Comparison of ENCODE assay signal across 18 mouse cellular contexts in the genomic region with DNA sequence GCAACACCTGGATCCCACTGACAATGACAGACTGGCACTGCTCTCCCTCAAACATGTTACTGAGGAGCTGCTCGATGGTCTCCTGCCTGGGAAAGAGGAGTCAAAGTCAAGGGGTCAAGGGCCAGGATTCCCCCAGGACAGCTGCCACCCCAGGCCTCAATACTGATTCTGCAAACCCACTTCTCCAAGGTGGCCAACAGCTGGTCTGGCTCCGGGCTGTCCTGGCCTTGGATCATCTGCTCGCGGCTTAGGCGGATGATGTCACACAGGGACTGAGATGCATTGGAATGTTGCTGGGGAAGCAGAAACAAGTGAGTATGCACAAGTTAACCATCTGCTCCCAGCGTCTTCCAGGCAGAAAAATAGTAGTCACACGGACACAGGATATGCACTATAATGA. TPM values are rescaled to one million over a fixed set of nuclear protein-coding genes. Genes with fewer than 3 reads are reported as not detected.
DNase-seq lines count a peak whose midpoint lies in the region; TF ChIP-seq lines count a peak whose summit lies in the region.
"Had no signal": no experiment of that assay in that cellular context is flagged by ENCODE, and none has a peak within 500 bp of the region (broad histone marks: within the 10 kb centered on the region; RNA-seq: fewer than 3 reads in every experiment).

No protein-coding gene starts in this region.

- H3K36me3 ChIP-seq in C2C12 (ENCODE audit: control insufficient read depth, insufficient read depth) (peaks cover 22% of the 10 kb centered on the region), myocyte (ENCODE audit: control insufficient read depth, insufficient read depth) (peaks cover 31% of the 10 kb centered on the region)

- H3K27ac ChIP-seq in layer of hippocampus, adult 2 months = peak overlapping the region; percentile 72; the same call in 1 of the 2 replicates
- H3K27ac ChIP-seq: embryonic facial prominence, embryonic 12.5 days; forebrain, embryonic 12.5 days; heart, adult 2 months; hindbrain, embryonic 15.5 days had no signal

- no peak for TF ChIP-seq POLR2A in myocyte (IDR thresholded peaks at IDR 0.05; ENCODE audit: insufficient read length, low read depth)

- DNase-seq in adrenal gland, postnatal 36 days = peak; percentile 46 to 48
- DNase-seq in adrenal gland, adult 18-20 months (ENCODE audit: low spot score in 2 of 2) = no peak
- DNase-seq in layer of hippocampus, adult 2 months (ENCODE audit: low spot score in 2 of 2) = peak in 1 of 2 experiments; percentile 8
- no peak for DNase-seq in layer of hippocampus, adult 11-12 months (ENCODE audit: low spot score)
- DNase-seq: cerebellum, adult 11-12 months; cerebellum, adult 9-10 months; cerebellum, postnatal 25 days; gastrocnemius, postnatal 14 days; heart, adult 2 months; heart, postnatal 36 days had no signal

- H3K79me3 ChIP-seq in C2C12 (ENCODE audit: low read depth) = peaks cover 4% of the 10 kb centered on the region

- H3K79me2 ChIP-seq in C2C12 (ENCODE audit: control insufficient read depth, insufficient read depth) (peaks cover 6% of the 10 kb centered on the region), myocyte (ENCODE audit: control insufficient read depth, insufficient read depth) (no peaks in the 10 kb centered on the region)

- H3K27me3 ChIP-seq in C2C12 (ENCODE audit: control insufficient read depth, insufficient read depth, insufficient read length) (no peaks in the 10 kb centered on the region), myocyte (ENCODE audit: control insufficient read depth, insufficient read depth, insufficient read length) (no peaks in the 10 kb centered on the region)
- H3K27me3 ChIP-seq: embryonic facial prominence, embryonic 12.5 days; forebrain, embryonic 12.5 days; heart, embryonic 12.5 days; hindbrain, embryonic 15.5 days had no signal

- H3K4me2 ChIP-seq in myocyte (ENCODE audit: low read depth) = no peak overlapping the region
- H3K4me2 ChIP-seq: embryonic facial prominence, embryonic 12.5 days; forebrain, embryonic 12.5 days; heart, embryonic 12.5 days; hindbrain, embryonic 15.5 days had no signal

- TF ChIP-seq CTCF in layer of hippocampus, adult 2 months (conservative IDR thresholded peaks at IDR 0.05) = no peak
- no peak for TF ChIP-seq CTCF in C2C12 (IDR thresholded peaks at IDR 0.05; ENCODE audit: control insufficient read depth, insufficient read depth, insufficient read length)

- no peak overlapping the region for H3K4me3 ChIP-seq in layer of hippocampus, adult 2 months
- H3K4me3 ChIP-seq in C2C12 (ENCODE audit: insufficient read depth, poor library complexity, severe bottlenecking) (no peak overlapping the region), myocyte (no peak overlapping the region)
- H3K4me3 ChIP-seq: embryonic facial prominence, embryonic 12.5 days; forebrain, embryonic 12.5 days; heart, adult 2 months; heart, embryonic 12.5 days; hindbrain, embryonic 15.5 days had no signal

- no peak overlapping the region for H3ac ChIP-seq in C2C12 (ENCODE audit: control insufficient read depth, insufficient read length, low read depth)
- no peak overlapping the region for H3ac ChIP-seq in myocyte (ENCODE audit: control insufficient read depth, insufficient read length)

TF ChIP-seq in C2C12, 6 proteins besides CTCF, POLR2A, EP300 and RAD21:
- no peak for TF ChIP-seq MAX (IDR thresholded peaks at IDR 0.05)
- peak; percentile 11 for TF ChIP-seq MYOD1 (IDR thresholded peaks at IDR 0.05; ENCODE audit: control insufficient read depth, insufficient read length, low read depth)
- TF ChIP-seq CEBPB (IDR thresholded peaks at IDR 0.05; ENCODE audit: low read depth) = no peak

TF ChIP-seq in myocyte, 11 proteins besides CTCF, POLR2A, EP300 and RAD21:
- TF ChIP-seq MYOD1 (IDR thresholded peaks at IDR 0.05; ENCODE audit: control insufficient read depth in 1 of 3, insufficient read length in 2 of 3, low read depth in 2 of 3) (peak in 2 of 3 experiments; percentile 52 to 53), E2F4 (IDR thresholded peaks at IDR 0.05; ENCODE audit: insufficient read depth) (no peak), CEBPB (IDR thresholded peaks at IDR 0.05; ENCODE audit: insufficient read depth, poor library complexity, severe bottlenecking) (no peak), MYOG (IDR thresholded peaks at IDR 0.05; ENCODE audit: control insufficient read depth in 1 of 3, insufficient read depth in 1 of 3, insufficient read length in 2 of 3, low read depth in 2 of 3) (peak in 2 of 3 experiments; percentile 63 to 76), TCF3 (IDR thresholded peaks at IDR 0.05; ENCODE audit: insufficient read length, low read depth) (no peak), USF1 (IDR thresholded peaks at IDR 0.05; ENCODE audit: low read depth) (no peak)
TF ChIP-seq in myocyte: peak in this region for 2.

RNA-seq across cellular contexts. Expression of gene Tmem86b, which starts 10.7 kb away (rescaled TPM):
- 1 to 10 TPM; 5.9 to 8.2 TPM for total RNA-seq in adrenal gland, postnatal 36 days (2021)
- total RNA-seq in adrenal gland, adult 18-20 months (2021) = 1 to 10 TPM; 7.4 to 9.6 TPM
- 10 to 100 TPM; 17.8 to 21.8 TPM for total RNA-seq in layer of hippocampus, adult 2 months (2021)
- polyA plus RNA-seq in C2C12 (2012; fragmentation: generic; extraction: Trizol) (2.8 TPM), myocyte (2012; fragmentation: generic; extraction: Trizol) (2.2 TPM)

RNA-seq across cellular contexts. Expression of gene Ppp6r1, which starts 16.9 kb away (rescaled TPM):
- 10 to 100 TPM; 82.6 to 89.5 TPM for total RNA-seq in adrenal gland, postnatal 36 days (2021)
- total RNA-seq in adrenal gland, adult 18-20 months (2021) = 10 to 100 TPM; 79.2 to 98.8 TPM
- 100 to 1,000 TPM; 133 to 134 TPM for total RNA-seq in layer of hippocampus, adult 2 months (2021)
- polyA plus RNA-seq in C2C12 (2012; fragmentation: generic; extraction: Trizol) (56.1 TPM), myocyte (2012; fragmentation: generic; extraction: Trizol) (46.1 TPM)

RNA-seq across cellular contexts. Expression of gene Ptprh, which starts 38.1 kb away (rescaled TPM):
- not detected for total RNA-seq in adrenal gland, postnatal 36 days (2021)
- total RNA-seq in adrenal gland, adult 18-20 months (2021) = not detected
- total RNA-seq in layer of hippocampus, adult 2 months (2021) = under 1 TPM; 0.18 to 0.22 TPM
- polyA plus RNA-seq in C2C12 (2012; fragmentation: generic; extraction: Trizol) (not detected), myocyte (2012; fragmentation: generic; extraction: Trizol) (not detected)
- total RNA-seq: gastrocnemius, adult 18-20 months; gastrocnemius, postnatal 14 days; heart, adult 2 months; heart, postnatal 36 days had no signal
- polyA plus RNA-seq: embryonic facial prominence, embryonic 12.5 days; forebrain, embryonic 12.5 days; heart, embryonic 12.5 days; hindbrain, embryonic 11.5 days had no signal

RNA-seq across cellular contexts. Expression of gene Hspbp1, which starts 42.9 kb away (rescaled TPM):
- total RNA-seq in adrenal gland, postnatal 36 days (2021) = 10 to 100 TPM; 47.8 to 50.7 TPM
- total RNA-seq in adrenal gland, adult 18-20 months (2021) = 10 to 100 TPM; 47.8 TPM
- 10 to 100 TPM; 82.1 to 92.1 TPM for total RNA-seq in layer of hippocampus, adult 2 months (2021)
- polyA plus RNA-seq in C2C12 (2012; fragmentation: generic; extraction: Trizol) = 110 TPM
- 67.5 TPM for polyA plus RNA-seq in myocyte (2012; fragmentation: generic; extraction: Trizol)

RNA-seq across cellular contexts. Expression of gene Brsk1, which starts 48.4 kb away (rescaled TPM):
- 1 to 10 TPM; 6.6 to 8.0 TPM for total RNA-seq in adrenal gland, postnatal 36 days (2021)
- total RNA-seq in adrenal gland, adult 18-20 months (2021) = 1 to 10 TPM; 4.0 to 5.3 TPM
- total RNA-seq in layer of hippocampus, adult 2 months (2021) = 100 to 1,000 TPM; 334 to 355 TPM
- polyA plus RNA-seq in C2C12 (2012; fragmentation: generic; extraction: Trizol) = 15.3 TPM
- polyA plus RNA-seq in myocyte (2012; fragmentation: generic; extraction: Trizol) = 7.0 TPM

Comparison
In these comparisons a context has a peak if more than half of its experiments do, and no peak if none do; other contexts are left out.
1. DNase-seq: peak in adrenal gland, postnatal 36 days (2 of 2); none in adrenal gland, adult 18-20 months (0 of 2) and layer of hippocampus, adult 11-12 months (single experiment).